Mouse (Mus musculus) limb, embryonic 14.5 days (tissue): Measurements from ENCODE around the gene Il21r. TPM values are rescaled to one million over a fixed set of nuclear protein-coding genes. Genes with fewer than 3 reads are reported as not detected.

Experiments used
- ATAC-seq: fragments of 200-750 bp; cut with Nextera tagmentation; 2 replicates; pipeline ENCODE4 v1.8.0; 2017; ENCODE audit warnings: low read depth, moderate number of reproducible peaks, moderate TSS enrichment; ENCODE audit not compliant: low FRiP score
- DNase-seq: peaks from one replicate; pipeline ENCODE4 v3.0.0-alpha.2; 2015; ENCODE audit warnings: low spot score
- H3K27ac ChIP-seq: fragments of 300-500 bp; sonication (generic); replicated peaks from 2 replicates; pipeline ENCODE4 v1.5.1; 2014; ENCODE audit warnings: low read depth, mild to moderate bottlenecking, low read length, moderate library complexity, mixed read lengths
- H3K27me3 ChIP-seq: fragments of 300-500 bp; sonication (generic); 2 replicates; pipeline ENCODE4 v1.6.1; 2014; ENCODE audit warnings: low read length, mixed read lengths; ENCODE audit not compliant: control insufficient read depth, insufficient read depth
- H3K36me3 ChIP-seq: fragments of 300-500 bp; sonication (generic); 2 replicates; pipeline ENCODE4 v1.6.1; 2014; ENCODE audit warnings: mild to moderate bottlenecking, low read length, moderate library complexity, mixed read lengths; ENCODE audit not compliant: control insufficient read depth, insufficient read depth
- H3K4me1 ChIP-seq: fragments of 300-500 bp; sonication (generic); 2 replicates; pipeline ENCODE4 v1.6.1; 2014; ENCODE audit warnings: antibody characterized with exemption, low read length, mixed read lengths; ENCODE audit not compliant: control insufficient read depth, insufficient read depth
- H3K4me2 ChIP-seq: fragments of 300-500 bp; sonication (generic); replicated peaks from 2 replicates; pipeline ENCODE4 v1.6.1; 2014; ENCODE audit warnings: low read depth, mild to moderate bottlenecking, low read length, moderate library complexity; ENCODE audit not compliant: severe bottlenecking
- H3K4me3 ChIP-seq: fragments of 300-500 bp; sonication (generic); replicated peaks from 2 replicates; pipeline ENCODE4 v1.5.1; 2014; ENCODE audit warnings: low read length
- H3K9ac ChIP-seq: fragments of 300-500 bp; sonication (generic); 2 replicates; pipeline ENCODE4 v1.6.1; 2014; ENCODE audit warnings: mild to moderate bottlenecking, low read depth, low read length, moderate library complexity; ENCODE audit not compliant: severe bottlenecking
- H3K9me3 ChIP-seq: fragments of 300-500 bp; sonication (generic); 2 replicates; pipeline ENCODE4 v1.6.1; 2016; ENCODE audit warnings: low read length; ENCODE audit not compliant: control insufficient read depth
- POLR2A ChIP-seq: fragments of 200-500 bp; IDR thresholded peaks from 2 replicates; pipeline ENCODE4 v1.8.0; 2012; ENCODE audit warnings: inconsistent platforms, mild to moderate bottlenecking, moderate library complexity, borderline replicate concordance; ENCODE audit not compliant: insufficient read depth, insufficient read length; ENCODE audit errors: extremely low read depth
- WGBS: fragments of 180-500 bp; shearing (Covaris S2); extraction: QIAGEN DNeasy Blood & Tissue Kit; methylation state at CpG from one replicate; pipeline ENCODE4 v1.1.7; 2014; 5-methylcytosine and 5-hydroxymethylcytosine counted together
- polyA plus RNA-seq, 2 experiments: library from polyadenylated mRNA; depleted of rRNA in 1 of 2; stranded (reverse) in 1 of 2; unstranded in 1 of 2; fragments of >200 nt; fragmentation: Nextera tagmentation in 1 of 2; extraction: Ambion mirVana in 1 of 2; gene quantifications; 2 replicates each; pipeline versions ENCODE4 v1.2.1 to v1.2.3; 2012 to 2014

Gene Il21r
- polyA plus RNA-seq, 2 experiments = 0.50 to 1.2 TPM

DNA sequence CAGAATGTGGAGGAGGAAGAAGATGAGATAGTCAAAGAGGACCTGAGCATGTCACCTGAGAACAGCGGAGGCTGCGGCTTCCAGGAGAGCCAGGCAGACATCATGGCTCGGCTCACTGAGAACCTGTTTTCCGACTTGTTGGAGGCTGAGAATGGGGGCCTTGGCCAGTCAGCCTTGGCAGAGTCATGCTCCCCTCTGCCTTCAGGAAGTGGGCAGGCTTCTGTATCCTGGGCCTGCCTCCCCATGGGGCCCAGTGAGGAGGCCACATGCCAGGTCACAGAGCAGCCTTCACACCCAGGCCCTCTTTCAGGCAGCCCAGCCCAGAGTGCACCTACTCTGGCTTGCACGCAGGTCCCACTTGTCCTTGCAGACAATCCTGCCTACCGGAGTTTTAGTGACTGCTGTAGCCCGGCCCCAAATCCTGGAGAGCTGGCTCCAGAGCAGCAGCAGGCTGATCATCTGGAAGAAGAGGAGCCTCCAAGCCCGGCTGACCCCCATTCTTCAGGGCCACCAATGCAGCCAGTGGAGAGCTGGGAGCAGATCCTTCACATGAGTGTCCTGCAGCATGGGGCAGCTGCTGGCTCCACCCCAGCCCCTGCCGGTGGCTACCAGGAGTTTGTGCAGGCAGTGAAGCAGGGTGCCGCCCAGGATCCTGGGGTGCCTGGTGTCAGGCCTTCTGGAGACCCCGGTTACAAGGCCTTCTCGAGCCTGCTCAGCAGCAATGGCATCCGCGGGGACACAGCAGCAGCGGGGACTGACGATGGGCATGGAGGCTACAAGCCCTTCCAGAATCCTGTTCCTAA, 27.3 kb upstream of the Il21r start:
- Histone ChIP-seq H3K27me3 (no peaks in the 10 kb centered on the region), H3K9me3 (no peaks in the 10 kb centered on the region), H3K36me3 (no peaks in the 10 kb centered on the region; the same call in 1 of the 2 replicates), H3K4me2 (no peak overlapping the region), H3K4me1 (peaks cover 11% of the 10 kb centered on the region), H3K9ac (no peak overlapping the region), H3K27ac (no peak overlapping the region), H3K4me3 (no peak overlapping the region)
- TF ChIP-seq POLR2A = no peak
- no peak for DNase-seq
- no peak for ATAC-seq
- 75% methylated on average over 16 of the region's 16 CpGs for WGBS

GRCm38 (mm10) chr7:125576982-125577381, 26.2 kb upstream of the Il21r start:
- no peaks in the 10 kb centered on the region for H3K27me3 ChIP-seq
- ATAC-seq (no peak), DNase-seq (no peak)
- H3K9me3 ChIP-seq = no peaks in the 10 kb centered on the region
- no peak overlapping the region; the same call in none of the 2 replicates for H3K9ac ChIP-seq
- 81% methylated on average over 7 of the region's 7 CpGs for WGBS
- H3K27ac ChIP-seq = no peak overlapping the region
- H3K4me1 ChIP-seq = peaks cover 13% of the 10 kb centered on the region
- no peaks in the 10 kb centered on the region; the same call in 1 of the 2 replicates for H3K36me3 ChIP-seq
- no peak overlapping the region for H3K4me2 ChIP-seq
- no peak for TF ChIP-seq POLR2A
- H3K4me3 ChIP-seq = no peak overlapping the region

GRCm38 (mm10) chr7:125577486-125578088, 25.6 kb upstream of the Il21r start:
- TF ChIP-seq POLR2A = no peak
- no peak overlapping the region for H3K9ac ChIP-seq
- H3K4me1 ChIP-seq = peaks cover 13% of the 10 kb centered on the region
- no peak overlapping the region for H3K4me2 ChIP-seq
- no peak overlapping the region for H3K27ac ChIP-seq
- H3K36me3 ChIP-seq = no peaks in the 10 kb centered on the region; the same call in 1 of the 2 replicates
- no peaks in the 10 kb centered on the region for H3K27me3 ChIP-seq
- H3K4me3 ChIP-seq = no peak overlapping the region
- ATAC-seq (no peak), DNase-seq (no peak)
- 85% methylated on average over 11 of the region's 11 CpGs for WGBS
- no peaks in the 10 kb centered on the region for H3K9me3 ChIP-seq

- H3K4me2 ChIP-seq = no peak overlapping the region
- TF ChIP-seq POLR2A = no peak
- ATAC-seq = no peak
- no peaks in the 10 kb centered on the region for H3K27me3 ChIP-seq
- no peaks in the 10 kb centered on the region; the same call in 1 of the 2 replicates for H3K36me3 ChIP-seq
- no peaks in the 10 kb centered on the region for H3K9me3 ChIP-seq
- H3K4me1 ChIP-seq = peaks cover 13% of the 10 kb centered on the region
- H3K4me3 ChIP-seq = no peak overlapping the region
- no peak for DNase-seq
- WGBS = 65% methylated on average over 3 of the region's 3 CpGs
- no peak overlapping the region for H3K9ac ChIP-seq
- no peak overlapping the region for H3K27ac ChIP-seq
Observed at GRCm38 (mm10) chr7:125578106-125578505, 25.1 kb upstream of the Il21r start.

- 68% methylated on average over 9 of the region's 9 CpGs for WGBS
- TF ChIP-seq POLR2A = no peak
- H3K27ac ChIP-seq = no peak overlapping the region
- no peaks in the 10 kb centered on the region for H3K9me3 ChIP-seq
- no peak overlapping the region for H3K9ac ChIP-seq
- H3K4me3 ChIP-seq = no peak overlapping the region
- H3K4me2 ChIP-seq = no peak overlapping the region
- no peaks in the 10 kb centered on the region; the same call in 1 of the 2 replicates for H3K36me3 ChIP-seq
- H3K27me3 ChIP-seq = no peaks in the 10 kb centered on the region
- H3K4me1 ChIP-seq = peaks cover 13% of the 10 kb centered on the region
- ATAC-seq (no peak), DNase-seq (no peak)
Observed at GRCm38 (mm10) chr7:125579545-125580219, 23.5 kb upstream of the Il21r start.
